Comparison of ENCODE assay signal across 19 mouse cellular contexts in the genomic region with DNA sequence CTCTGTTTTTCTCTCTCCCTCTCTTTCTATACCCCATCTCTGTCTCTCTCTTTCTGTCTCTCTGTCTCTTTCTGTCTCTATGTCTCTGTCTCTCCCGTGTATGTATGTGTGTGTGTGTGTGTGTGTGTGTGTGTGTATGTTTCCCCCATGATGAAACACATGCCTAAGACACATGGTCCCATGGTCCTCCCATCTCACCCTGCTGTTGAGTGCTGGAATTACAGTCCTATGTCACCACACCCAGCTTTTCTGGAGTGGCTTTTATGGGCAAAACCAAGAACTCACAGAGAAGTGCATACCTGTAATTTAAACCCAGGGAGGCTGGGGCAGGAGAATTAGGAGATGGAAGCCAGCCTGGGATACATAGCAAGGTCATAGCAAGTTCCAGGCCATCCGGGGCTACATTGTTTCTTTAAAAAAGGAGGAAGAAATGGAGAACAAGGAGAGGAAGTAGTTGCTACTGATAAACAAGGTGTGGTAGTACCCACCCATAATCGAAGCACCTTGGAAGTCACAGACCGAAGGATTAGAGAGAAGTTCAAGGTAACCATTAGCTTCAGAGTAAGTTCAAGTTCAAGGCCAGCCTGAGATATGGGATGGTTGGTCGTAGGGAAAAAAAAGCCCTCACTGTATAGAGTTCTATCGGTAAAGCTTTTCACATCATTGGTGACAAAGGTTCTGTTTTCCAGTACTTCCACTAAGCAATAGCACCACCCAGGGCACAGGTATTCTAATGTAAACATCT. TPM values are rescaled to one million over a fixed set of nuclear protein-coding genes. Genes with fewer than 3 reads are reported as not detected.
DNase-seq lines count a peak whose midpoint lies in the region; ATAC-seq and TF ChIP-seq lines count a peak whose summit lies in the region.
"Had no signal": no experiment of that assay in that cellular context is flagged by ENCODE, and none has a peak within 500 bp of the region (broad histone marks: within the 10 kb centered on the region; RNA-seq: fewer than 3 reads in every experiment).

No protein-coding gene starts in this region.

- no peaks in the 10 kb centered on the region for H3K36me3 ChIP-seq in heart, adult 2 months (ENCODE audit: control insufficient read depth, insufficient read depth, low read length)
- no peaks in the 10 kb centered on the region for H3K36me3 ChIP-seq in heart, embryonic 10.5 days
- H3K36me3 ChIP-seq in CH12.LX (replicated peaks in 1 of 2; ENCODE audit: control insufficient read depth in 1 of 2, insufficient read depth in 1 of 2, low read length in 1 of 2): no peaks in the 10 kb centered on the region
- no peaks in the 10 kb centered on the region for H3K36me3 ChIP-seq in embryonic facial prominence, embryonic 15.5 days
- H3K36me3 ChIP-seq: forebrain, embryonic 12.5 days; G1E; hindbrain, embryonic 10.5 days; kidney, embryonic 15.5 days; liver, embryonic 12.5 days; midbrain, embryonic 10.5 days had no signal

- no peak overlapping the region for H3K4me3 ChIP-seq in heart, adult 2 months
- no peak overlapping the region for H3K4me3 ChIP-seq in heart, embryonic 10.5 days
- H3K4me3 ChIP-seq in CH12.LX (replicated peaks in 1 of 3; ENCODE audit: low read depth in 2 of 3, low read length in 2 of 3, poor library complexity in 1 of 3): no peak overlapping the region
- H3K4me3 ChIP-seq in embryonic facial prominence, embryonic 15.5 days (replicated peaks): no peak overlapping the region
- H3K4me3 ChIP-seq: forebrain, embryonic 12.5 days; hindbrain, embryonic 10.5 days; kidney, embryonic 15.5 days; liver, embryonic 12.5 days; midbrain, embryonic 10.5 days had no signal

- in situ Hi-C loops in CH12.LX (cut with MboI; ENCODE audit: low pct_ligation_motif_present, low pct_unique_long_range_greater_than_20kb, low sequenced_read_pairs) (no loop called here), Patski (cut with MboI; ENCODE audit: low pct_unique_long_range_greater_than_20kb) (no loop called here)

- H3K27me3 ChIP-seq in heart, adult 2 months (ENCODE audit: control insufficient read depth, insufficient read depth, low read length): no peaks in the 10 kb centered on the region
- no peaks in the 10 kb centered on the region for H3K27me3 ChIP-seq in heart, embryonic 10.5 days (ENCODE audit: insufficient read depth, poor library complexity, severe bottlenecking)
- no peaks in the 10 kb centered on the region for H3K27me3 ChIP-seq in CH12.LX (replicated peaks)
- no peaks in the 10 kb centered on the region for H3K27me3 ChIP-seq in Patski
- H3K27me3 ChIP-seq in embryonic facial prominence, embryonic 15.5 days: no peaks in the 10 kb centered on the region
- H3K27me3 ChIP-seq: forebrain, embryonic 12.5 days; kidney, embryonic 15.5 days; liver, embryonic 12.5 days had no signal

- POLR2A ChIA-PET in Patski (lab: Charles Lee): no interaction called here

- no peaks in the 10 kb centered on the region for H3K4me1 ChIP-seq in heart, adult 2 months (ENCODE audit: control insufficient read depth, insufficient read depth, low read length)
- no peaks in the 10 kb centered on the region for H3K4me1 ChIP-seq in heart, embryonic 10.5 days
- no peaks in the 10 kb centered on the region for H3K4me1 ChIP-seq in CH12.LX (ENCODE audit: control insufficient read depth in 1 of 2, insufficient read depth in 2 of 2)
- no peaks in the 10 kb centered on the region for H3K4me1 ChIP-seq in embryonic facial prominence, embryonic 15.5 days
- H3K4me1 ChIP-seq: forebrain, embryonic 12.5 days; hindbrain, embryonic 10.5 days; kidney, embryonic 15.5 days; liver, embryonic 12.5 days; midbrain, embryonic 10.5 days had no signal

- dilution Hi-C loops in CH12.LX (cut with MboI; ENCODE audit: extremely low pct_ligation_motif_present, extremely low pct_unique_long_range_greater_than_20kb, low sequenced_read_pairs): no loop called here

- 0 out of 2 replicates have a peak, but pooled peaks have one; percentile 5 for TF ChIP-seq CTCF in heart, adult 2 months (IDR thresholded peaks at IDR 0.05)
- peak in 1 of 2 experiments; percentile 44; a peak in 3 of 4 replicates for TF ChIP-seq CTCF in CH12.LX (conservative IDR thresholded peaks at IDR 0.05 in 1 of 2, IDR thresholded peaks at IDR 0.05 in 1 of 2; ENCODE audit: low read depth in 2 of 2, low read length in 2 of 2)
- peak; percentile 23 for TF ChIP-seq CTCF in Patski (IDR thresholded peaks at IDR 0.05)

- H3K27ac ChIP-seq in heart, adult 2 months: no peak overlapping the region
- no peak overlapping the region for H3K27ac ChIP-seq in heart, embryonic 10.5 days
- no peak overlapping the region for H3K27ac ChIP-seq in CH12.LX (ENCODE audit: insufficient read depth, low read depth)
- H3K27ac ChIP-seq in embryonic facial prominence, embryonic 15.5 days (replicated peaks): 0 out of 2 replicates have a peak overlapping the region, but pooled peaks have one; percentile 44
- H3K27ac ChIP-seq: forebrain, embryonic 12.5 days; hindbrain, embryonic 10.5 days; kidney, embryonic 15.5 days; liver, embryonic 12.5 days; midbrain, embryonic 10.5 days had no signal

- no peak for DNase-seq in heart, adult 2 months
- DNase-seq in heart, embryonic 10.5 days (ENCODE audit: low spot score): no peak
- DNase-seq in CH12.LX (ENCODE audit: extremely low read depth): peak; percentile 29
- DNase-seq in Patski (ENCODE audit: low read depth, low spot score): no peak
- no peak for DNase-seq in spleen, postnatal 14 days (ENCODE audit: low spot score in 2 of 2)
- DNase-seq in urinary bladder, postnatal 14 days (ENCODE audit: low spot score): no peak
- DNase-seq in B cell, adult 2 months: no peak
- DNase-seq: adrenal gland, postnatal 25 days; cerebellum, adult 9-10 months; right cerebral cortex, postnatal 14 days; thymus, postnatal 25 days had no signal

- no peak; the same call in none of the 2 replicates for TF ChIP-seq RAD21 in CH12.LX (IDR thresholded peaks at IDR 0.05; ENCODE audit: low read depth, low read length)

- H3K9ac ChIP-seq in heart, adult 2 months (ENCODE audit: low read depth, low read length): no peak overlapping the region
- no peak overlapping the region for H3K9ac ChIP-seq in CH12.LX (ENCODE audit: insufficient read depth, low read depth)
- H3K9ac ChIP-seq in embryonic facial prominence, embryonic 15.5 days: no peak overlapping the region
- H3K9ac ChIP-seq: forebrain, embryonic 12.5 days; kidney, embryonic 15.5 days; liver, embryonic 12.5 days had no signal

- CTCF ChIA-PET in Patski (lab: Charles Lee): interaction anchor here (1.3 kb wide), 1 partner anchor 11 kb away, joined by 3 read pairs; no protein-coding TSS in a partner anchor

- no peak for TF ChIP-seq EP300 in heart, adult 2 months (IDR thresholded peaks at IDR 0.05; ENCODE audit: insufficient read depth, low read depth, low read length)
- TF ChIP-seq EP300 in CH12.LX (IDR thresholded peaks at IDR 0.05; ENCODE audit: low read length): no peak

- no peaks in the 10 kb centered on the region for H3K9me3 ChIP-seq in heart, embryonic 10.5 days
- H3K9me3 ChIP-seq in CH12.LX (replicated peaks; ENCODE audit: low read length): no peaks in the 10 kb centered on the region
- H3K9me3 ChIP-seq in embryonic facial prominence, embryonic 15.5 days (replicated peaks): no peaks in the 10 kb centered on the region
- H3K9me3 ChIP-seq: forebrain, embryonic 12.5 days; G1E; hindbrain, embryonic 10.5 days; kidney, embryonic 15.5 days; liver, embryonic 12.5 days; midbrain, embryonic 10.5 days had no signal

- no peaks in the 10 kb centered on the region for H3K79me2 ChIP-seq in heart, adult 2 months (replicated peaks; ENCODE audit: control insufficient read depth, insufficient read depth, low read length)
- no peaks in the 10 kb centered on the region for H3K79me2 ChIP-seq in CH12.LX (replicated peaks; ENCODE audit: control insufficient read depth, extremely low read depth, insufficient read depth, poor library complexity, severe bottlenecking)

- TF ChIP-seq POLR2A in heart, adult 2 months (IDR thresholded peaks at IDR 0.05; ENCODE audit: insufficient read depth, low read depth, low read length): no peak
- no peak for TF ChIP-seq POLR2A in CH12.LX (IDR thresholded peaks at IDR 0.05; ENCODE audit: low read depth, low read length)

- 81% methylated on average over 6 of the region's 6 CpGs for WGBS in heart, adult 2 months
- WGBS in heart, embryonic 10.5 days: 82% methylated on average over 6 of the region's 6 CpGs
- 85% methylated on average over 6 of the region's 6 CpGs for WGBS in embryonic facial prominence, embryonic 15.5 days

- no peak overlapping the region for H3K4me2 ChIP-seq in CH12.LX (ENCODE audit: insufficient read depth, low read depth, poor library complexity, severe bottlenecking)
- H3K4me2 ChIP-seq in embryonic facial prominence, embryonic 15.5 days (replicated peaks): peak overlapping the region; percentile 13; the same call in 1 of the 2 replicates
- H3K4me2 ChIP-seq: forebrain, embryonic 12.5 days; kidney, embryonic 15.5 days; liver, embryonic 12.5 days had no signal

- intact Hi-C loops in heart, adult 2 months (cut with DNase I): no loop called here

- ATAC-seq in Patski: no peak
- no peak for ATAC-seq in embryonic facial prominence, embryonic 15.5 days (ENCODE audit: insufficient number of reproducible peaks, low FRiP score, low TSS enrichment, low read depth)
- ATAC-seq: activated CD4-positive, CD25-positive, alpha-beta regulatory T cell, adult 4 months; liver, embryonic 12.5 days had no signal

TF ChIP-seq in CH12.LX, 34 proteins besides CTCF, POLR2A, EP300 and RAD21:
- TF ChIP-seq ZNF384 (IDR thresholded peaks at IDR 0.05; ENCODE audit: low read depth, low read length) (no peak), MXI1 (IDR thresholded peaks at IDR 0.05; ENCODE audit: low read depth, low read length) (peak; percentile 45; the same call in 1 of the 2 replicates), MAX (IDR thresholded peaks at IDR 0.05; ENCODE audit: low read length) (peak; percentile 79), RCOR1 (conservative IDR thresholded peaks at IDR 0.05; ENCODE audit: low read depth, low read length) (no peak), ZMIZ1 (IDR thresholded peaks at IDR 0.05; ENCODE audit: low read depth, low read length) (no peak), E2F4 (IDR thresholded peaks at IDR 0.05; ENCODE audit: insufficient replicate concordance, low read depth, low read length) (no peak), MYC (IDR thresholded peaks at IDR 0.05; ENCODE audit: low read depth, low read length) (peak; percentile 85)

RNA-seq across cellular contexts. Expression of a gene that starts 29.4 kb away (rescaled TPM):
- total RNA-seq in heart, adult 2 months (2021): 100 to 1,000 TPM; 359 to 429 TPM
- 156 and 205 TPM in 2 replicates for polyA plus RNA-seq in heart, adult 2 months (2012; rRNA removed)
- polyA plus RNA-seq in heart, embryonic 10.5 days (2016; fragmentation: Nextera tagmentation; extraction: Ambion mirVana): 141 and 251 TPM in 2 replicates
- total RNA-seq in CH12.LX (2012; rRNA removed): 37.3 and 45.0 TPM in 2 replicates
- 20.6 and 26.0 TPM in 2 replicates for total RNA-seq in CH12.LX (2014; rRNA removed)
- polyA plus RNA-seq in CH12.LX (2012; ENCODE audit: insufficient read length, low read depth): 24.0 and 31.2 TPM in 2 replicates
- polyA plus RNA-seq in Patski (2021): 19.0 TPM
- 339 and 357 TPM in 2 replicates for polyA plus RNA-seq in embryonic facial prominence, embryonic 15.5 days (2015; fragmentation: Nextera tagmentation; extraction: Ambion mirVana)
- polyA plus RNA-seq: G1E had no signal
